Mouse (Mus musculus) intestine, postnatal 0 days (tissue): Measurements from ENCODE around the gene Ccm2l. TPM values are rescaled to one million over a fixed set of nuclear protein-coding genes. Genes with fewer than 3 reads are reported as not detected.

Experiments
- ATAC-seq: fragments of 200-750 bp; cut with Nextera tagmentation; 2 replicates; pipeline ENCODE4 v1.8.0; 2017; ENCODE audit warnings: mild to moderate bottlenecking, moderate TSS enrichment, moderate library complexity
- H3K27ac ChIP-seq: fragments of 300-500 bp; sonication (generic); 2 replicates; pipeline ENCODE4 v1.5.1; 2014; ENCODE audit warnings: mild to moderate bottlenecking, low read depth, low read length, moderate library complexity
- H3K27me3 ChIP-seq: fragments of 300-500 bp; sonication (generic); replicated peaks from 2 replicates; pipeline ENCODE4 v1.6.1; 2014; ENCODE audit warnings: low read length, mixed read lengths; ENCODE audit not compliant: control insufficient read depth, insufficient read depth
- H3K36me3 ChIP-seq: fragments of 300-500 bp; sonication (generic); 2 replicates; pipeline ENCODE4 v1.6.1; 2014; ENCODE audit warnings: mild to moderate bottlenecking, moderate library complexity; ENCODE audit not compliant: control insufficient read depth, insufficient read depth
- H3K4me1 ChIP-seq: fragments of 300-500 bp; sonication (generic); replicated peaks from 2 replicates; pipeline ENCODE4 v1.6.1; 2014; ENCODE audit warnings: antibody characterized with exemption, low read length, mixed read lengths; ENCODE audit not compliant: control insufficient read depth, insufficient read depth
- H3K4me2 ChIP-seq: fragments of 300-500 bp; sonication (generic); replicated peaks from 2 replicates; pipeline ENCODE4 v1.6.1; 2014; ENCODE audit warnings: low read depth, mild to moderate bottlenecking, moderate library complexity
- H3K4me3 ChIP-seq: fragments of 300-500 bp; sonication (generic); 2 replicates; pipeline ENCODE4 v1.5.1; 2014; ENCODE audit warnings: low read depth, low read length
- H3K9ac ChIP-seq: fragments of 300-500 bp; sonication (generic); 2 replicates; pipeline ENCODE4 v1.6.1; 2014; ENCODE audit warnings: mild to moderate bottlenecking, low read depth, low read length
- H3K9me3 ChIP-seq: fragments of 300-500 bp; sonication (generic); 2 replicates; pipeline ENCODE4 v1.6.1; 2016; ENCODE audit warnings: mixed run types; ENCODE audit not compliant: control insufficient read depth
- CTCF ChIP-seq: sonication (generic); IDR thresholded peaks from 2 replicates; pipeline ENCODE4 v1.5.1; 2016; ENCODE audit warnings: low read depth, mild to moderate bottlenecking, control low read depth, antibody characterized with exemption, moderate library complexity
- WGBS: fragments of 180-500 bp; shearing (Covaris S2); extraction: QIAGEN DNeasy Blood & Tissue Kit; methylation state at CpG from one replicate; pipeline ENCODE4 v1.1.7; 2014; 5-methylcytosine and 5-hydroxymethylcytosine counted together
- polyA plus RNA-seq: library from polyadenylated mRNA; unstranded; fragments of >200 nt; fragmentation: Nextera tagmentation; extraction: Ambion mirVana; gene quantifications from 2 replicates; pipeline ENCODE4 v1.2.1, GENCODE M21; 2015

Gene Ccm2l
- polyA plus RNA-seq, 1 experiment from 2014 or later = 1.7 TPM

- ATAC-seq = no peak
- 76% methylated on average over 4 of the region's 4 CpGs for WGBS
- Histone ChIP-seq H3K9ac (no peak overlapping the region), H3K4me1 (no peaks in the 10 kb centered on the region), H3K4me3 (no peak overlapping the region), H3K36me3 (no peaks in the 10 kb centered on the region), H3K9me3 (no peaks in the 10 kb centered on the region), H3K4me2 (no peak overlapping the region), H3K27me3 (no peaks in the 10 kb centered on the region), H3K27ac (no peak overlapping the region)
- no peak for TF ChIP-seq CTCF
Measured at GRCm38 (mm10) chr2:153115679-153116081, 49.9 kb downstream of the Ccm2l start.

GRCm38 (mm10) chr2:153117051-153117486, 51.3 kb downstream of the Ccm2l start:
- Histone ChIP-seq H3K4me2 (no peak overlapping the region), H3K4me1 (no peaks in the 10 kb centered on the region), H3K36me3 (no peaks in the 10 kb centered on the region), H3K9ac (no peak overlapping the region), H3K9me3 (no peaks in the 10 kb centered on the region), H3K4me3 (no peak overlapping the region), H3K27ac (no peak overlapping the region), H3K27me3 (no peaks in the 10 kb centered on the region)
- no peak for TF ChIP-seq CTCF
- WGBS = 73% methylated on average over 7 of the region's 7 CpGs
- no peak for ATAC-seq

DNA sequence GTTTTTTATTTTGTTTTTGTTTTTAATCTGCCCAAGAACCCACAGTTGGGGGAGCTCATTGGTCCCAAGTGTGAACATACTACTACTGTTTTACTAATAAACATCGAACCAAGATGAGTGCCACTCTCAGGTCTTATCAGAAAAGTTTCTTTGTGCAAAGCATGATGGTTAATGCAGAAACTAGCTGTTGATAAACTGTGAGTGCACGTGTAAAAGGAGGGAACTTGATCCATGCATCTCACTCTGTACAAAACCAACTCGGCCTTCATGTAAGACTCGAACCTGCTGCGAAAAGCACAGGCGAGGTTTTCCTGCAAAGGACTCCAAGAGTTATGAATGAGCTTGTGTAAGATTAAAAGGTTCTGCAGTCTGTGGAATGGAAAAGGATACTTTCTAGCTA, 53.7 kb downstream of the Ccm2l start:
- H3K27ac ChIP-seq = no peak overlapping the region
- no peaks in the 10 kb centered on the region for H3K36me3 ChIP-seq
- H3K4me2 ChIP-seq = no peak overlapping the region
- no peaks in the 10 kb centered on the region for H3K27me3 ChIP-seq
- ATAC-seq = no peak
- no peaks in the 10 kb centered on the region for H3K9me3 ChIP-seq
- no peak overlapping the region for H3K4me3 ChIP-seq
- 84% methylated on average over 6 of the region's 6 CpGs for WGBS
- no peak overlapping the region for H3K9ac ChIP-seq
- no peak for TF ChIP-seq CTCF
- no peaks in the 10 kb centered on the region for H3K4me1 ChIP-seq

DNA sequence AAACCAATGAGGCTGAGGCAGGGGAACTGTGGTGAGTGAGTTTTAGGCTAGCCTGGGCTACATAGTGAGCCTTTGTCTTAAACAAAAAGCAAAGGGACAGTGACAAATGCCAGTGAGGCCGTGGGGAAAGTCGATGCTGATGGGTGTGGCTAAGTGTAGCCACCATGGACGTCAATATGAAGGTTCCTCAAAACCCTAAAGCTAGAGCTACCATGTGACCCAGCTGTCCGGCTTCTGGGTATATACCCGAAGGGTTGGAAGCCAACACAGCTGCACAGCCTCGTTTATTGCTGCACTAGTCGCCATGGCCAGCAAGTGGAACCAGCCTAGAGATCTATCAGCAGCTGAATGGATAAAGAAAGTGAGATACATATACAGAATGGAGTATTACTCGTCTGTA, 54.4 kb downstream of the Ccm2l start:
- H3K4me2 ChIP-seq = no peak overlapping the region
- no peaks in the 10 kb centered on the region for H3K4me1 ChIP-seq
- H3K27me3 ChIP-seq = no peaks in the 10 kb centered on the region
- no peaks in the 10 kb centered on the region for H3K9me3 ChIP-seq
- H3K36me3 ChIP-seq = no peaks in the 10 kb centered on the region
- no peak overlapping the region for H3K4me3 ChIP-seq
- H3K9ac ChIP-seq = no peak overlapping the region
- no peak overlapping the region for H3K27ac ChIP-seq
- 64% methylated on average over 8 of the region's 8 CpGs for WGBS
- no peak for TF ChIP-seq CTCF
- no peak for ATAC-seq

GRCm38 (mm10) chr2:153121821-153122615, 56.3 kb downstream of the Ccm2l start:
- 72% methylated on average over 8 of the region's 8 CpGs for WGBS

DNA sequence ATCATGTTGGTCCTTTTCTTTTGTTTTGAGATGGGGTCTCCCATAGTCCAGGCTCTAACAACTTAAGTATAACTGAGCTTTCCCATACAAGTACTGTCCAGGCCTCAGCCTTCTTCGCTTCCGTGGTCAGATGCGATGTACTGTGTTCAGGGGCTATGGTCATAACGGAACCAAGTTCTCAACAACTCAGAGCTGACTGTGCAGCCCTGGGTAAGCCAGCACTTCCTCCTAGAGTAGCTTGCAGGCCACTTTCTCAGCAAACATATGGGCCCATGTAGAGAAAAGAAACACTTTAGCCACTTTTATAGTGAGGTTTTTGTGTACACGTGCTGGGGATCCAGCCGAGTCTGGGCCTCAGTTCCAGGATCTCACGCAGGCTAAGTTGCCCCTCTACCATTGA, 56.9 kb downstream of the Ccm2l start:
- Histone ChIP-seq H3K9ac (no peak overlapping the region), H3K4me1 (no peaks in the 10 kb centered on the region), H3K27me3 (no peaks in the 10 kb centered on the region; the same call in 1 of the 2 replicates), H3K27ac (no peak overlapping the region), H3K4me3 (no peak overlapping the region), H3K9me3 (no peaks in the 10 kb centered on the region), H3K36me3 (no peaks in the 10 kb centered on the region), H3K4me2 (no peak overlapping the region)
- no peak for ATAC-seq
- 81% methylated on average over 7 of the region's 7 CpGs for WGBS
- no peak for TF ChIP-seq CTCF

More at GRCm38 (mm10) chr2:153121821-153122615, 56.3 kb downstream of the Ccm2l start:
- no peaks in the 10 kb centered on the region; the same call in 1 of the 2 replicates for H3K27me3 ChIP-seq
- H3K4me1 ChIP-seq = no peaks in the 10 kb centered on the region
- no peak overlapping the region for H3K4me2 ChIP-seq
- H3K4me3 ChIP-seq = no peak overlapping the region
- H3K27ac ChIP-seq = no peak overlapping the region
- TF ChIP-seq CTCF = no peak
- no peak for ATAC-seq
- H3K9ac ChIP-seq = no peak overlapping the region
- H3K9me3 ChIP-seq = no peaks in the 10 kb centered on the region
- H3K36me3 ChIP-seq = no peaks in the 10 kb centered on the region
